Mouse (Mus musculus) layer of hippocampus, adult 18-20 months (tissue): ENCODE results near the gene Zswim3. TPM values are rescaled to one million over a fixed set of nuclear protein-coding genes. Genes with fewer than 3 reads are reported as not detected.
A peak's percentile ranks its signal among the peaks of the same experiment; 100 is the strongest.

ENCODE experiments used
- DNase-seq, 2 experiments: peaks; one replicate each; pipeline ENCODE4 v3.0.0; 2022; ENCODE audit warnings: low spot score in 2 of 2
- long read RNA-seq: library from polyadenylated mRNA; stranded (forward); transcript quantifications from one replicate; pipeline ENCODE4 v2.0.0, GENCODE M21; 2021
- total RNA-seq, 2 experiments: library from RNA; stranded (reverse); gene quantifications; 2 replicates each; pipeline ENCODE4 v1.2.3; 2021

The Zswim3 gene
- 1 to 10 TPM; 9.1 to 9.3 TPM for total RNA-seq
- long read RNA-seq, transcript Zswim3-201 (2 exons, 2,708 nt): major isoform, 10 of 12 reads
- long read RNA-seq, partial matches to known transcripts: 0 of 12 reads
- long read RNA-seq, other reads (novel, unspliced or antisense): 2 of 12 reads

- peak; percentile 97 to 100 for DNase-seq
Observed at GRCm38 (mm10) chr2:164804533-164805331, at the start of gene Zswim3, which contains the start of gene Acot8. Gene Zswim3, plus strand, starts transcription at chr2:164805098. Gene Acot8, minus strand, starts transcription at chr2:164804882.

- DNase-seq: no peak
Observed at GRCm38 (mm10) chr2:164757841-164758240, 47.1 kb upstream of the Zswim3 start.

GRCm38 (mm10) chr2:164758692-164759091 is 46.2 kb upstream of the Zswim3 start:
- DNase-seq: no peak

- no peak for DNase-seq
Observed at GRCm38 (mm10) chr2:164760059-164760833, 44.7 kb upstream of the Zswim3 start.

- DNase-seq: peak in 1 of 2 experiments; percentile 30
Observed at GRCm38 (mm10) chr2:164761502-164761901, 43.4 kb upstream of the Zswim3 start.

DNA sequence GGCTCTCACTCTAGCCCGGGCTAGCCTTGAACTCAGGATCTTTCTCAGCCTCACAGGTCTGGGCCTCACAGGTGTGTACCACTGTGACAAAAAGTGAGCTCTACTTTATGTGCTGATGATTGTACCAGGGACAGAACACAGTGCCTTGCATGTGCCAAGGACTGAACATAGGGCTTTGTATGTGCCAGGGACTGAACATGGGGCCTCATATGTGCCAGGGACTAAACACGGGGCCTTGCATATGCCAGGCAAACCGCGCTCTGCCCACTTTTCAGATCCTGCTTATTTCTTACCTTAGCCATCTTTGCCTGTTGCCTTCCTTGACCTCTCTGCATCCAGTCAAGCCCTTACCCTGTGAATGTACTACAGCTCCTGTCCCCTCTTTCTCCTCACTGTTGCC is 42.9 kb upstream of the Zswim3 start:
- DNase-seq: no peak

DNA sequence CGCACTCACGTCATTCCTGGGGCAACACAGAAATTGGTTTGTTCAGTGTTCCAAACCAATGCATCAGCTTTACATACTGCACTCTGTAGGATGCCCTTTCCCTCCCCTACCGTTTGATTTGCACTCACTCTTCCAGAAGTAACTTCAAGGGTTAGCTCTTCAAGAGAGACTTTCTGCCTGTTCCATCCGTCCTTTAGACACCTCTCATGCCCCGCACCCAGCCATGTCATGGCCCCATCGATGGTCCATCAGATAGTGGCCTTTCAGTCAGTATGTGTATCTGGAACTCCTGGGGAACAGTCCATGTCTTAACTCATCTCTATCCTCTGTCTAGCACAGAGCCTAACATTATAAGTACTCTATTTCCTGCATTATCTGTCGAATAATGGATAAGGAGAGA is 42.3 kb upstream of the Zswim3 start:
- no peak for DNase-seq

GRCm38 (mm10) chr2:164765841-164766240 is 39.1 kb upstream of the Zswim3 start:
- peak in 1 of 2 experiments; percentile 53 for DNase-seq

GRCm38 (mm10) chr2:164767812-164768540 is 36.9 kb upstream of the Zswim3 start:
- DNase-seq: no peak

GRCm38 (mm10) chr2:164769258-164770037 is 35.5 kb upstream of the Zswim3 start, which contains the start of gene Ube2c:
Gene Ube2c, plus strand, starts transcription at chr2:164769898.
- peak; percentile 98 to 99 for DNase-seq

- no peak for DNase-seq
Observed at GRCm38 (mm10) chr2:164770279-164770678, 34.6 kb upstream of the Zswim3 start.

DNA sequence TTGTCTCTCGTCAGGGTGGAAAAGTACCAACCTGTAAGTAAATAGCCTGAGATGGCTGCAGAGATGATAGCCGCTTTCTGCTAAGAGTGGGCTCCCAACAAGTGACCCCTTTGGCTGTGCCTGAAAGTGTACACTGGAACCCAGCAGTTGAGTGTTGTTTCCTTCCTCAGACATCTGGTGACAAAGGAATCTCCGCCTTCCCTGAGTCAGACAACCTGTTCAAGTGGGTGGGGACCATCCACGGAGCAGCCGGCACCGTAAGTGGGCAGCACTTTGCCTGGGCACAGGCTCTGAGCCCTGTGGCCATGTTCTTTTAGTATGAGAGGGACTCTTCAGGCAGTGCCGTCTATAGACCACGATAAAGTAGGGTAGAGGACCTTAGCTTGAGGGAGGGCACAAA is 33.8 kb upstream of the Zswim3 start:
- no peak for DNase-seq

- no peak for DNase-seq
Observed at GRCm38 (mm10) chr2:164773229-164773988, 31.5 kb upstream of the Zswim3 start.

DNA sequence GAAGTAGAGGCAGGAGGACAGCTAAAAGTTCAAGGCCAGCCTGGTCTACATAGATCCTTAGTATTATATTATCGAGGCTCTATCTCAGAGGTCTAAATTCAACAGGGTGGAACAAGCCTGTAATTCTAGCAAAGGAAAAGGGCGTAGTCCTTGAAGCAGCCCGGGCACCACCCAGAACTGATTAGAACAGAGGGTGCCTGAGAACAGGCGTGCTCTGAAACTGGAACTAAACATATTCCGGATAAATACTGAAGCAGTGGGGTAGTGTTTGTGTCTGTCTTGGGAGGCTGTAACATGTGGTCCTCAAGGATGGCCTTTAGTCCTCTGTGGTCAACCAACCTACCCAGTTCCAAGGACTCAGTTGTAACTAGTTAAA is 30.9 kb upstream of the Zswim3 start:
- no peak for DNase-seq

DNA sequence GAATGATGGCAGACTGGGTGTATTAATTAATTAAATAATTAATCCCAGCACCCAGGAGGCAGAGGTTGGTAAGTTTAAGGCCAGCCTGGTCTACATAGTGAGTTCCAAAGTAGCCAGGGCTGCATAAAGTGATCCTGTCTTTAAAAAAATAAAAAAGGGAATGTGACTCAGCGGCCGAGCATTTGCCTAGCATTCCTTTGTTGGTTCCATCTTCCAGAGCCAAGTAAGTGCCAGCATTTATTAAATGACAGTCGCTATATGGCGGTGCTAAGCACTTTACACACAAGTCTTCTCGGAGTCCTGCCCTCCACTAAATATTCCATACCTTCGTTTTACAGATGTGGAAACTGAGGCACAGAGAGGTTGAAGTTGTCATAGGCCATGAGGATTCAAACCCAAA is 28.8 kb upstream of the Zswim3 start:
- no peak for DNase-seq

GRCm38 (mm10) chr2:164776801-164777200 is 28.1 kb upstream of the Zswim3 start:
- no peak for DNase-seq

DNA sequence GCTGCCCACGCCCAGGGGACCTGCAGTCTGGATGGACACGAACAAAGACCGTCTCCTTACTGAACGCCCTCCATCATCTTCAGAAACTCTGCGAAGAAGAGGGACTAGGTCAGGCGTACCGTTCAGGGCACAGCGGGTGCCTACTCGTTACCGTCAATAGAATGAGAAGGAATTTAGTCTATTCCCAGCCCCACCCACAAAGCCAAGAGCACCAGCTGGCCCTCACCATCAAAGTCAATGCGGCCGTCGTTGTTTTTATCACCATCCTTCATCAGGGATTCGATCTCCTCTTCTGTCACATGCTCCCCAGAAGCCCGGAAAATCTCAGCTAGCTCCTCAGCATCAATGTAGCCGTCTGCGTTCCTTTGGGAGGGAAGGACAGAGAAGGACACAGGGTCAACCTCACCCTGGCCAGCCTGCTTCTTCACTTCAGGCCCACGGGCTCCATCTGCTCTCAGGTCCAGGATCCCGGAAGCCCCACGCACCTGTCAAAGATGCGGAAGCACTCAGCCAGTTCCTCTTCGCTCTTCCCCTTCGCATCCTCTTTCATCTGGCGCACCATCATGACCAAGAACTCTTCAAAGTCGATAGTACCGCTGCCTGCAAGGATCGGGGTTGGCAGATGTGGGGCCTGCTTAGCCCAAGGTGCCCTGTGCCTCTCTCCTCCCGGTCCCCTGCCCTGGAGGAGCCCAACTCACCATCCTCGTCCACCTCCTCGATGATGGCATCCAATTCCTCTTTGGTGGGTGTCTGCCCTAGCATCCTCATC is 27.5 kb upstream of the Zswim3 start:
- DNase-seq: no peak

DNA sequence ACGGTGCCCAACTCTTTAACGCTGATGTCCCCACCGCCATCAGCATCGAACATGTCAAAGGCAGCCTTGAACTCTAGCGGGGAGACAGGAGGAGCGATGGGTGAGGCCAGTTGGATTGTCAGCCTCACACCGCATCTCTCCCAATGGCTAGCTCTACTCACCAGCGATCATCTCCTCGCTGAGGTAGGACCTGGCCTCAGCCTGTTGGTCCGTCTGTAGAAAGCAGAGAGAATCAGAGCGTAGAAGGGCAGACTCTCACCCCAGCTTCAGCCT is 26.9 kb upstream of the Zswim3 start:
- DNase-seq: no peak

GRCm38 (mm10) chr2:164778809-164779208 is 26.1 kb upstream of the Zswim3 start:
- no peak for DNase-seq
